Mouse (Mus musculus) heart, embryonic 14.5 days (tissue): ENCODE results near the gene Atp6v1c2. TPM values are rescaled to one million over a fixed set of nuclear protein-coding genes. Genes with fewer than 3 reads are reported as not detected.

ENCODE experiments used
- ATAC-seq: fragments of 200-750 bp; cut with Nextera tagmentation; 2 replicates; pipeline ENCODE4 v1.8.0; 2017; ENCODE audit warnings: low read depth, moderate TSS enrichment; ENCODE audit not compliant: insufficient number of reproducible peaks, insufficient read depth, low FRiP score
- H3K27ac ChIP-seq, 2 experiments: fragments of 200-500 bp in 1 of 2; fragments of 300-500 bp in 1 of 2; sonication (generic) in 1 of 2; replicated peaks in 1 of 2; 2 replicates each; pipeline ENCODE4 v1.5.1; 2012 to 2014; ENCODE audit warnings: low read depth in 2 of 2, low read length in 2 of 2, control low read depth in 1 of 2, mild to moderate bottlenecking in 1 of 2, mixed read lengths in 1 of 2; ENCODE audit not compliant: control insufficient read depth in 1 of 2, insufficient read depth in 1 of 2
- H3K27me3 ChIP-seq: fragments of 300-500 bp; sonication (generic); 2 replicates; pipeline ENCODE4 v1.6.1; 2014; ENCODE audit warnings: mild to moderate bottlenecking, low read length, control low read depth; ENCODE audit not compliant: control insufficient read depth, insufficient read depth
- H3K36me3 ChIP-seq: fragments of 300-500 bp; sonication (generic); 2 replicates; pipeline ENCODE4 v1.6.1; 2014; ENCODE audit warnings: mild to moderate bottlenecking, control low read depth, low read length, mixed read lengths; ENCODE audit not compliant: control insufficient read depth, insufficient read depth
- H3K4me1 ChIP-seq, 2 experiments: fragments of 200-500 bp in 1 of 2; fragments of 300-500 bp in 1 of 2; sonication (generic) in 1 of 2; 2 replicates each; pipeline ENCODE4 v1.6.1; 2012 to 2014; ENCODE audit warnings: low read length in 2 of 2, control low read depth in 1 of 2, mixed read lengths in 1 of 2; ENCODE audit not compliant: control insufficient read depth in 2 of 2, insufficient read depth in 2 of 2
- H3K4me2 ChIP-seq: fragments of 300-500 bp; sonication (generic); 2 replicates; pipeline ENCODE4 v1.6.1; 2014; ENCODE audit warnings: mild to moderate bottlenecking, low read length
- H3K4me3 ChIP-seq, 2 experiments: fragments of 200-500 bp in 1 of 2; fragments of 300-500 bp in 1 of 2; sonication (generic) in 1 of 2; 2 replicates each; pipeline ENCODE4 v1.5.1; 2012 to 2014; ENCODE audit warnings: low read length in 2 of 2, mild to moderate bottlenecking in 2 of 2, control low read depth in 1 of 2, low read depth in 1 of 2, moderate library complexity in 1 of 2; ENCODE audit not compliant: control insufficient read depth in 1 of 2, insufficient read depth in 1 of 2
- H3K9ac ChIP-seq: fragments of 300-500 bp; sonication (generic); 2 replicates; pipeline ENCODE4 v1.6.1; 2014; ENCODE audit warnings: mild to moderate bottlenecking, low read length
- H3K9me3 ChIP-seq: fragments of 300-500 bp; sonication (generic); 2 replicates; pipeline ENCODE4 v1.6.1; 2016; ENCODE audit warnings: low read length, control low read depth; ENCODE audit not compliant: control insufficient read depth
- WGBS: fragments of 180-500 bp; shearing (Covaris S2); extraction: QIAGEN DNeasy Blood & Tissue Kit; methylation state at CpG from one replicate; pipeline ENCODE4 v1.1.7; 2014; 5-methylcytosine and 5-hydroxymethylcytosine counted together
- polyA plus RNA-seq: library from polyadenylated mRNA; unstranded; fragments of >200 nt; fragmentation: Nextera tagmentation; extraction: Ambion mirVana; gene quantifications from 2 replicates; pipeline ENCODE4 v1.2.1, GENCODE M21; 2014

The Atp6v1c2 gene
- polyA plus RNA-seq, 1 experiment from 2014 or later: 0.26 TPM

DNA sequence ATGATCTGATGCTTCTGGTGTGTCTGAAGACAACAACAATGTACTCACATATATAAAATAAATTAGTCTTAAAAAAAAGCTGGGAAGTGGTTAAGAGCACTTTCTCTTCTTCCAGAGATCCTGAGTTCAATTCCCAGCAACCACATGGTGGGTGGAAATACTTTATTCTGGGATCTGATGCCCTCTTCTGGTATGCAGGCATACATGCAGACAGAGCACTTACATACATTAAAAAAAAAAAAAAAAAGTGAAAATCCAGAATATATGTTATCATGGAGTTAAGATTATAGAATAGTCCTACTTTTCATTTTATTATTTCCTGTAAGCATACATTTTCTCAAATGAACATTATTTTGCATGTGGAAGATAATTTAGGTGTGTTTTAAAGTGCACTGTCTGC, 20.9 kb upstream of the Atp6v1c2 start:
- no peaks in the 10 kb centered on the region for H3K9me3 ChIP-seq
- no peak overlapping the region for H3K9ac ChIP-seq
- ATAC-seq: no peak

GRCm38 (mm10) chr12:17348048-17349036, 19.2 kb upstream of the Atp6v1c2 start, which contains the start of gene Nol10:
Gene Nol10, plus strand, starts transcription at chr12:17348458.
- Histone ChIP-seq H3K27me3 (no peaks in the 10 kb centered on the region), H3K36me3 (peaks cover 26% of the 10 kb centered on the region), H3K27ac (peak within 1 kb of the TSS; percentile 32 to 58; a peak in 2 of 4 replicates), H3K4me2 (peak within 1 kb of the TSS; percentile 75), H3K9me3 (no peaks in the 10 kb centered on the region), H3K4me1 (peaks cover 4 to 15% of the 10 kb centered on the region in 2 experiments), H3K4me3 (peak within 1 kb of the TSS; percentile 59 to 70), H3K9ac (peak within 1 kb of the TSS; percentile 77)
- WGBS: under 1% methylated on average over 42 of the region's 42 CpGs
- peak; percentile 87 for ATAC-seq

More for the DNA sequence above, 20.9 kb upstream of the Atp6v1c2 start:
- no peak overlapping the region for H3K4me2 ChIP-seq
- no peaks in the 10 kb centered on the region for H3K27me3 ChIP-seq
- H3K4me1 ChIP-seq: peaks cover 4 to 15% of the 10 kb centered on the region in 2 experiments
- peaks cover 44% of the 10 kb centered on the region for H3K36me3 ChIP-seq
- no peak overlapping the region for H3K27ac ChIP-seq
- no peak overlapping the region for H3K4me3 ChIP-seq

- H3K27ac ChIP-seq: peak overlapping the region; percentile 14 to 58; a peak in 1 of 4 replicates
- peaks cover 18% of the 10 kb centered on the region for H3K36me3 ChIP-seq
- H3K9me3 ChIP-seq: no peaks in the 10 kb centered on the region
- H3K4me3 ChIP-seq: peak overlapping the region; percentile 59 to 70
- WGBS: 37% methylated on average over 11 of the region's 11 CpGs
- peak overlapping the region; percentile 77 for H3K9ac ChIP-seq
- no peaks in the 10 kb centered on the region for H3K27me3 ChIP-seq
- H3K4me1 ChIP-seq: peaks cover 4 to 15% of the 10 kb centered on the region in 2 experiments
- H3K4me2 ChIP-seq: peak overlapping the region; percentile 75
- no peak for ATAC-seq
Measured at GRCm38 (mm10) chr12:17347327-17348047, 18.3 kb upstream of the Atp6v1c2 start.

GRCm38 (mm10) chr12:17339114-17339905, 10.2 kb upstream of the Atp6v1c2 start:
- no peak for ATAC-seq
- Histone ChIP-seq H3K36me3 (no peaks in the 10 kb centered on the region), H3K9me3 (no peaks in the 10 kb centered on the region), H3K4me2 (no peak overlapping the region), H3K4me3 (no peak overlapping the region), H3K9ac (no peak overlapping the region), H3K27me3 (no peaks in the 10 kb centered on the region), H3K27ac (no peak overlapping the region), H3K4me1 (no peaks in the 10 kb centered on the region)
- 65% methylated on average over 3 of the region's 3 CpGs for WGBS

DNA sequence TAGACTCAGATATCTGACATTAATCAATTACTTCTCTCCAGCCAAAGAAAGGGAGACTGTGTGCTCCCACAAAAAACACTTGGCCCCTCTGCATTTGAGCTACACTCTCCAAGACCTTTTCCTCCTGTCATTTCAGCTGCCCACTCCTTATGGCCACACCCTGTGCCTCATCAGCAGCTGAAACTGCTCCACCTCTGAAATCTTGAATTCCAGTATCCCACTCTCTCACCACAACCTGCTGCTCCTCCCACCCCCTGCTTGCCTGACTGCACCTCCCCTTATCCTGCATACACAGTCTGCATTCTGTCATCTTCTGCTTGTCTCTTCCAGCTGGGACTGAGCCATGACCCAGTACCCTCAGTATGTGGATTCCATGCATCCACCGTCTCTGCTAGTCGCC, 9.2 kb upstream of the Atp6v1c2 start:
- H3K27ac ChIP-seq: no peak overlapping the region
- no peak for ATAC-seq
- no peak overlapping the region for H3K4me3 ChIP-seq
- H3K4me1 ChIP-seq: no peaks in the 10 kb centered on the region
- H3K9ac ChIP-seq: no peak overlapping the region
- H3K9me3 ChIP-seq: no peaks in the 10 kb centered on the region
- H3K4me2 ChIP-seq: no peak overlapping the region
- no peaks in the 10 kb centered on the region for H3K36me3 ChIP-seq
- no peaks in the 10 kb centered on the region for H3K27me3 ChIP-seq
- WGBS: 60% methylated on average over 2 of the region's 2 CpGs

- WGBS: 26% methylated on average over 1 of the region's 1 CpGs
- Histone ChIP-seq H3K36me3 (no peaks in the 10 kb centered on the region), H3K9ac (no peak overlapping the region), H3K4me2 (no peak overlapping the region), H3K27ac (no peak overlapping the region), H3K27me3 (peaks cover 5% of the 10 kb centered on the region; the same call in 1 of the 2 replicates), H3K4me1 (no peaks in the 10 kb centered on the region), H3K4me3 (no peak overlapping the region), H3K9me3 (no peaks in the 10 kb centered on the region)
- no peak for ATAC-seq
Measured at GRCm38 (mm10) chr12:17333459-17333858, 4.3 kb upstream of the Atp6v1c2 start.
